Mouse (Mus musculus): ENCODE data around the gene Ergic1.

DNA sequence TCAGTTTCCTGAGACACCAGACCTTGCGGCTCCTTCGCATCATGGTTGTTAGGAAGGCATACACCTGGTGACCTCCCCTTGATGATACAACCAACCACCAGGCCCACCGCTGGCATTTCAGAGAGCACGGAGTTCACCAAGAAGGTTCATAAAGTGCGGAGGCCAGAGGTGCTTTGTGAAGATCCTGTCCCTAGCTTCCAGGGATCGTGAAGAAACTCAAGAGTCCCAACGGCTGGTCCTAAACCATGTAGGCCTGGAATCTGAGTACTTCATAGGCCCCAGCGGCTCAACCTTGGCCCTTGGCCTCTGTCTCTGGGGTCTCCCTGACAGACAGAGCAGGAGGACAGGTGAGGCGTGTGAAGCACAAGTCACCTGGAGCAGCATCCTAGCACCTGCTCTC is 34.0 kb upstream of the Ergic1 start:
- no peak for TF ChIP-seq POLR2A (IDR thresholded peaks at IDR 0.05; ENCODE audit: borderline replicate concordance, extremely low read depth, low read depth, low read length)
- no peak for TF ChIP-seq CTCF (IDR thresholded peaks at IDR 0.05; ENCODE audit: insufficient read depth, low read length)

Measured in lung, adult 2 months (tissue).